Mouse (Mus musculus) thymus, postnatal 25 days (tissue): ENCODE data around the gene Armc2.
A peak's percentile ranks its signal among the peaks of the same experiment; 100 is the strongest.
"Not testable (repeated sequence)": the region's sequence is repeated elsewhere in the genome, so short reads cannot be mapped to it uniquely, and the experiment has no call there.

ENCODE experiments used
- DNase-seq: peaks from one replicate; pipeline ENCODE4 v3.0.0; 2022

Gene Armc2

GRCm38 (mm10) chr10:41959808-41960207 is 58.4 kb downstream of the Armc2 start:
- peak; percentile 38 for DNase-seq

- DNase-seq: no peak
These were observed 59.5 kb downstream of the Armc2 start for GRCm38 (mm10) chr10:41958677-41959274.

DNA sequence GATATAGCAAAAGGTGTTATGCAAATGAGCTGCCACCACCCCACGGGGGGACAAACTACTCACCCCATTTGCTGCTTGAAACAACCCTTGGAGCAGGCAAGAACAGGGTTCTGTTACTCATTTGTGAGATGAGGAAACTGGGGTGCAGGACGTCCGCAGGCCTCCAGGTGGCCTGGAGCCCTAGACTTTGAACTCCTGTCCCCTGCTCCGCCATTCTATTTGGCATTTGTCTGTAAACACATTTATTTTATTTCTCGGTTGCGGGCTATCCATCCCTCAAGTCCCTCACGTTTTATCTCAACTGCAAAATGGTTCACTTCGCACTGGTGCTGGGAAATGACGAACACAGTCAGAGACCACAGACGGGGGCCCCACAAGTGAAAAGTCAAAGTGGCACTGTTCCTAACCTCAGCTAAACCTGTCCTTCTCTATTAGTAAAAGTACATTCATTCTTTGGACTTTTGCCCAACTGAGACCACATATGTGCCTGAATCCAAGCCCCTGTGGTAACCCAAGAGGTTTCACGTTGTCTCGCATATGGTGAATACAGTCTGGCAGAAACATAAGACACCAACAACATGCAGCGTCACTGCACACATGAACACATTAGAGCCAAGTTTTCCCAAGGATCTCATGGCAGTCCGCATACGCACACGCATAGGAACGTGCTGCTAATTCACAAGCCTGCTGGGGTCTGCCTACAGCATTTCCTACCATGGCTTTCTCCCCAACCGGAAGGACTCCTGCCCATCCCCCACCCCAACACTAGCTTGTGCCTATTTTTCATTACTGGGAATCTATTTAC is 60.6 kb downstream of the Armc2 start:
- peak; percentile 47 for DNase-seq

DNA sequence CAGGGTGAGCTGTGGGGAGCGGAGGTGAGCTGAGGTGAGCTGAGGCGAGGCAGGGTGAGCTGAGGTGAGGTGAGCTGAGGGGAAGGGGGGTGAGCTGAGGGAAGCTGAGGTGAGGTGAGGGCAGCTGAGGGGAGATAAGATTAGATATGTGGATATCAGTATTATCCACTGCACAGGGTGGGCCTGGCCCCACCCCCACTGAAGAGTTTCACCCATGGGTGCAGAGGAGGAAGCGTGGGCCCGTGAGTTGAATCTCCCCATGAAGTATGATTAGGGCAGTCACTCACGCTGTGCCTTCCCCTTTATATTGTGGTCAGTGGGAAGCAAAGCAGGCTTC is 64.7 kb downstream of the Armc2 start:
- DNase-seq: no peak

DNA sequence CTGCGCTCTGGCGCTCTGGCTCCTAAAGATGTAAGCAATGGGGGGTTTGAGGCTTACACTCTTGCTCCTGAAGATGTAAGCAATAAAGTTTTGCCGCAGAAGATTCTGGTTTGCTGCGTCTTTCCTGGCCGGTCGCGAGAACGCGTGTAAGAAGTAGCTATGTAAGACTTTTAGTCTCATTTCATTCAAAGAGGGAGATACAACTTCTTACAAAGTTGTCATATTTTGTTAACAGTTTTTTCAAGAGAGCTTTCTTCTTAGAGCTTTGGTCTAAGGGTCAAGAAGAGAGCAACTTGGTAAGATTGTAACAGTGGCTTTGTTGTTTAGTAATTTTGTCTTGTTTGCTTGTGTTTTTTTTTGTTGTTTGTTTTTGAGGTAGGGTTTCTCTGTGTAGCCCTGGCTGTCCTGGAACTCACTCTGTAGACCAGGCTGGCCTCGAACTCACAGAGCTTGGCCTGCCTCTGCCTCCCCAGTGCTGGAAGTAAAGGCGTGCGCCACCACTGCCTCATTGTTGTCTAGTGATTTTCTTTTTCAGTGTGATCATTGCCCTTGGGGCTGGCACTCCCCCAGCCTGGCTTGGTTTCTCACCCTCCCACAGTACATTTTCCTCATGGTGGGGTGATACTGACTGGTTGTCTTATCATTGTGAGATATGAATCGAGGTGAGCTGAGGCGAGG is 65.3 kb downstream of the Armc2 start:
- no peak for DNase-seq

- not testable (repeated sequence) for DNase-seq
These were observed 65.9 kb downstream of the Armc2 start for GRCm38 (mm10) chr10:41952354-41952753.

GRCm38 (mm10) chr10:41939090-41939489 is 79.2 kb downstream of the Armc2 start:
- DNase-seq: no peak

GRCm38 (mm10) chr10:41937176-41937575 is 81.1 kb downstream of the Armc2 start:
- DNase-seq: peak; percentile 50

GRCm38 (mm10) chr10:41936100-41936499 is 82.1 kb downstream of the Armc2 start:
- DNase-seq: no peak

- no peak for DNase-seq
These were observed 82.8 kb downstream of the Armc2 start for GRCm38 (mm10) chr10:41935476-41935829.

- DNase-seq: no peak
These were observed 83.4 kb downstream of the Armc2 start for GRCm38 (mm10) chr10:41934633-41935475.

- peak; percentile 69 for DNase-seq
These were observed 84.7 kb downstream of the Armc2 start for GRCm38 (mm10) chr10:41933536-41933935.

DNA sequence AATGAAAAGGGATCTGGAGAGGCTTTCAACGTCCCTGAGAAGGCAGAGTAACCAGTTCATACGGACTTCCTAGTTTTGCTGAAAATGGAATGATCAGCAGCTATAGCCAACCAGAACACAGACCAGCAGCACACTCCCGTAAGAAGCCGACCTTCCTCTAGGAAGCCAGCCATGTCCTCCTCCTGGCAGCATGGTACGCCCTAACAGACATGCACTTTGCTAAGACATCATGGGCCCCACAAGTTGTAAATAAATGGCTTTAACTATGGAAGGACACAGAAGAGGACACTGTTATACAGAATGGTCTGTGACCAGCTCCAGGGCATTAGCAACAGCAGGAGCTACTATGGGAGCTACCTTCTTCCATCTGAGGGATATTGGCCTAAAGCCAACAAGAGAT is 85.3 kb downstream of the Armc2 start:
- no peak for DNase-seq

- DNase-seq: no peak
These were observed 86.3 kb downstream of the Armc2 start for GRCm38 (mm10) chr10:41931962-41932361.

GRCm38 (mm10) chr10:41930966-41931365 is 87.3 kb downstream of the Armc2 start:
- no peak for DNase-seq

GRCm38 (mm10) chr10:41926726-41927125 is 91.5 kb downstream of the Armc2 start:
- DNase-seq: no peak

DNA sequence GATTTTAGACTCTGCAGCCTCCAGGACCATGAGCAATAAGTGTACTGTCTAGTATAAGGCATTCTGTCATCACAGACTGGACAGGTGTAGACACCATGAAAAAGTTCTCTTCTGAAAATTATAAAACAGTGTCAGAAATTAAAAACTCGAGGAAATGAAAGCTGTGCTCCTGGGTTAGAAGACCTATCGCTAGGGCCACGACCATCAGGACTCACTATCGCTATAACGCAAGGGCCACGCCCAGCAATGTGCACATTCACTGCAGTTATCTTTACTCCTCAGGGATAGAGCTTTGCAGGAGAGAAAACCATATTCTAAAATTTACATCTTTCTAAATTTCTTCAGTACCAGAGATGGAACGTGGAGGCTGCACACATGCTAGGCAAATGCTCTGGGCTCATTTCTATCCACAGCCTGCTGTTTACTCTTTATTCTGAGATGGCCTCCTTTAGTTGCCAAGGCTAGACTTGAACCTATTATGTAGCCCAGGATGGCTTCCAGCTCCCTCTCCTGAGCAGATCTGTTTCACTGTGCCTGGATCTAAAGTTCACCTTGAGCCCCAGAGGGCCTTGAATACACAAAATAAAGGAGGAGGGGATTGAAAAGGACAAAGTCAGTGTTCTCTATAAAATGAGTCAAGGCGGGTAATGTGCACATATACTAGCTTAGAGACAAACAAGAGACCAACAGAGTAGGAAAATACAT is 105.8 kb downstream of the Armc2 start:
- DNase-seq: no peak

DNA sequence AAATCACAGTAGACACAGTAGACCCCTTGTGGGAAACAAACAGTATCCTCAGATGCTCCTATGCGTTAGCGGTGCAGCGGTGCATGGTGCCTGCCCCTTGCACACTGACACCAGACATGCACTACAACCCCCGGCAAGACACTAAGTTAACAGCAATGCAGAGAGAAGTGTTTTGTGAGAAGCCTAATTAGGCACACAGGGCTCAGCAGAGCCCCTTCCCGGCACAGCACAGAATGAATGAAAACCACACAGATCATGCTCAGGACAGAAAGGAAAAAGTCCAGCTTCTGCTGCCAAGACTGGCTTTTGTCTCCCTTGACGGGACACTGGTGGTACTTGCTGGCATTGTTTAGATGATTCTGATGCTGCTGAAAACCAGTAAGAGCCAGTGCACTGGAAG is 109.3 kb downstream of the Armc2 start:
- no peak for DNase-seq

DNA sequence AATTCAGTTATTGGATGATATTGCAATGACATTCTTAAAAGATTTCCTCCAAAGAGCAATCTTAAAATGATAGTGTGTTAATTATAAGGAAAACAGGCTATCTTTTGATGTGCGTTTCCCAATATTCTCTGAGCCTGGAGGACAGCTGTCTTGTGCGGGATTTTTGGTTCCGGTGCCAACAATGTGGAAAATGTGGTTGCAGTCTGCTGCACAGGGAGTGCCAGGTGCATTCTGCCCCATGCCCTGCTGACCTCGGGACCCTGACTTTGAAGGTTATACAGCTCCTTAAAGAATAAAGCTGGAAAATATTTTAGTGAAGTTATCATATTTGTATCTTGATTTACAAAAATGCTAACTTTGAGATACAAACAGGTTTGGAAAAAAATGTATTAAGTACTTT is 110.3 kb downstream of the Armc2 start:
- no peak for DNase-seq

GRCm38 (mm10) chr10:41907473-41907872 is 110.8 kb downstream of the Armc2 start:
- DNase-seq: no peak

DNA sequence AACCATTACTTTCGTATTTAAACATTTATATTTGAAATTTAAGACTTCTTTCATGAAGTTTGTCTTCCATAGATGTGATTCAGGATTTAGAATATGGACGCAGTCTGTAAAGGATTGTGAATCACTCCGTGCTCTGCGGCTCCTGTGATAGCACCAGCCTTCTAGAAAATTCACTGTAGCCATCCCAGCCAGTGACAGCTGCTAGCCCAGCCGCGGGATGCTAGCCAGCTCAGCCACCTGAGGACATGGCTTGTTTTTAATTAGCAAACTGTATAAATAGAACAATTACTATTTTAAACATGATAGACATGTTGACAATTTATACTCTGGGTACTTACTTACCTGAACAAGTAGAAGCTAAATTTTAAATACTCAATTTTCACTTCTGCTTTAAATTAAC is 116.4 kb downstream of the Armc2 start:
- DNase-seq: no peak

GRCm38 (mm10) chr10:41901456-41901855 is 116.8 kb downstream of the Armc2 start:
- DNase-seq: no peak

- no peak for DNase-seq
These were observed 121.4 kb downstream of the Armc2 start for GRCm38 (mm10) chr10:41896865-41897264.
